Mouse (Mus musculus): ENCODE results near the gene Stk10. TPM values are rescaled to one million over a fixed set of nuclear protein-coding genes. Genes with fewer than 3 reads are reported as not detected.

The Stk10 gene
- polyA plus RNA-seq, 1 experiment from 2014 or later: 2.3 TPM

- 96% methylated on average over 4 of the region's 4 CpGs for WGBS
- H3K9me3 ChIP-seq (replicated peaks): no peaks in the 10 kb centered on the region
Observed at GRCm38 (mm10) chr11:32594122-32594521, 61.0 kb downstream of the Stk10 start.

GRCm38 (mm10) chr11:32600371-32600770 lies 67.3 kb downstream of the Stk10 start:
- Histone ChIP-seq H3K27ac (replicated peaks) (no peak overlapping the region), H3K4me2 (no peak overlapping the region), H3K4me3 (replicated peaks) (no peak overlapping the region), H3K4me1 (peaks cover 10% of the 10 kb centered on the region), H3K9ac (replicated peaks) (no peak overlapping the region), H3K27me3 (replicated peaks) (no peaks in the 10 kb centered on the region), H3K9me3 (replicated peaks) (no peaks in the 10 kb centered on the region), H3K36me3 (no peaks in the 10 kb centered on the region)
- no peak for ATAC-seq (ENCODE audit: low FRiP score)
- WGBS: 97% methylated on average over 6 of the region's 6 CpGs

More at GRCm38 (mm10) chr11:32594122-32594521, 61.0 kb downstream of the Stk10 start:
- Histone ChIP-seq H3K27ac (replicated peaks) (no peak overlapping the region), H3K4me3 (replicated peaks) (no peak overlapping the region), H3K4me2 (no peak overlapping the region), H3K36me3 (no peaks in the 10 kb centered on the region), H3K27me3 (replicated peaks) (no peaks in the 10 kb centered on the region), H3K4me1 (peaks cover 7% of the 10 kb centered on the region; the same call in 1 of the 2 replicates), H3K9ac (replicated peaks) (no peak overlapping the region)
- no peak for ATAC-seq (ENCODE audit: low FRiP score)

GRCm38 (mm10) chr11:32601528-32602323 lies 68.6 kb downstream of the Stk10 start:
- Histone ChIP-seq H3K9ac (replicated peaks) (no peak overlapping the region), H3K4me2 (no peak overlapping the region), H3K9me3 (replicated peaks) (no peaks in the 10 kb centered on the region), H3K27ac (replicated peaks) (no peak overlapping the region), H3K4me3 (replicated peaks) (no peak overlapping the region), H3K36me3 (no peaks in the 10 kb centered on the region), H3K4me1 (peaks cover 10% of the 10 kb centered on the region), H3K27me3 (replicated peaks) (no peaks in the 10 kb centered on the region)
- WGBS: 48% methylated on average over 12 of the region's 12 CpGs
- no peak for ATAC-seq (ENCODE audit: low FRiP score)

- H3K27me3 ChIP-seq (replicated peaks): no peaks in the 10 kb centered on the region
- no peaks in the 10 kb centered on the region for H3K36me3 ChIP-seq
- ATAC-seq (ENCODE audit: low FRiP score): no peak
- no peak overlapping the region for H3K4me3 ChIP-seq (replicated peaks)
- H3K9me3 ChIP-seq (replicated peaks): no peaks in the 10 kb centered on the region
- H3K9ac ChIP-seq (replicated peaks): no peak overlapping the region
- peaks cover 10% of the 10 kb centered on the region for H3K4me1 ChIP-seq
- WGBS: 65% methylated on average over 4 of the region's 4 CpGs
- H3K27ac ChIP-seq (replicated peaks): no peak overlapping the region
- H3K4me2 ChIP-seq: no peak overlapping the region
Observed at GRCm38 (mm10) chr11:32604663-32605062, 71.6 kb downstream of the Stk10 start.

- Histone ChIP-seq H3K4me1 (peaks cover 10% of the 10 kb centered on the region), H3K9ac (replicated peaks) (no peak overlapping the region), H3K4me2 (no peak overlapping the region), H3K27ac (replicated peaks) (no peak overlapping the region; the same call in 1 of the 2 replicates), H3K27me3 (replicated peaks) (no peaks in the 10 kb centered on the region), H3K9me3 (replicated peaks) (no peaks in the 10 kb centered on the region), H3K36me3 (no peaks in the 10 kb centered on the region), H3K4me3 (replicated peaks) (no peak overlapping the region)
- WGBS: 62% methylated on average over 7 of the region's 7 CpGs
- no peak for ATAC-seq (ENCODE audit: low FRiP score)
Observed at GRCm38 (mm10) chr11:32605131-32605860, 72.2 kb downstream of the Stk10 start.

- peaks cover 10% of the 10 kb centered on the region for H3K4me1 ChIP-seq
- no peak overlapping the region for H3K9ac ChIP-seq (replicated peaks)
- H3K4me2 ChIP-seq: no peak overlapping the region
- no peaks in the 10 kb centered on the region for H3K27me3 ChIP-seq (replicated peaks)
- no peak overlapping the region for H3K4me3 ChIP-seq (replicated peaks)
- WGBS: 89% methylated on average over 3 of the region's 3 CpGs
- no peaks in the 10 kb centered on the region for H3K36me3 ChIP-seq
- no peak for ATAC-seq (ENCODE audit: low FRiP score)
- H3K27ac ChIP-seq (replicated peaks): no peak overlapping the region
- no peaks in the 10 kb centered on the region for H3K9me3 ChIP-seq (replicated peaks)
Observed at GRCm38 (mm10) chr11:32605907-32606306, 72.8 kb downstream of the Stk10 start.

GRCm38 (mm10) chr11:32607319-32607718 lies 74.2 kb downstream of the Stk10 start:
- Histone ChIP-seq H3K36me3 (no peaks in the 10 kb centered on the region), H3K27me3 (replicated peaks) (no peaks in the 10 kb centered on the region), H3K27ac (replicated peaks) (no peak overlapping the region), H3K4me1 (peaks cover 10% of the 10 kb centered on the region), H3K9me3 (replicated peaks) (no peaks in the 10 kb centered on the region), H3K4me3 (replicated peaks) (no peak overlapping the region), H3K4me2 (no peak overlapping the region), H3K9ac (replicated peaks) (no peak overlapping the region)
- ATAC-seq (ENCODE audit: low FRiP score): no peak

- H3K27ac ChIP-seq (replicated peaks): no peak overlapping the region
- no peak overlapping the region for H3K4me2 ChIP-seq
- no peaks in the 10 kb centered on the region for H3K4me1 ChIP-seq
- no peak overlapping the region for H3K4me3 ChIP-seq (replicated peaks)
- WGBS: 92% methylated on average over 6 of the region's 6 CpGs
- no peak for ATAC-seq (ENCODE audit: low FRiP score)
- H3K36me3 ChIP-seq: 0 out of 2 replicates have a peak, but pooled peaks cover 4% of the 10 kb centered on the region
- no peak overlapping the region for H3K9ac ChIP-seq (replicated peaks)
- no peaks in the 10 kb centered on the region for H3K9me3 ChIP-seq (replicated peaks)
- H3K27me3 ChIP-seq (replicated peaks): no peaks in the 10 kb centered on the region
Observed at GRCm38 (mm10) chr11:32610616-32611015, 77.5 kb downstream of the Stk10 start.

- Histone ChIP-seq H3K4me1 (no peaks in the 10 kb centered on the region), H3K9me3 (replicated peaks) (no peaks in the 10 kb centered on the region), H3K27ac (replicated peaks) (no peak overlapping the region), H3K27me3 (replicated peaks) (no peaks in the 10 kb centered on the region), H3K4me2 (no peak overlapping the region), H3K36me3 (0 out of 2 replicates have a peak, but pooled peaks cover 4% of the 10 kb centered on the region), H3K4me3 (replicated peaks) (no peak overlapping the region), H3K9ac (replicated peaks) (no peak overlapping the region)
- WGBS: 90% methylated on average over 6 of the region's 6 CpGs
- ATAC-seq (ENCODE audit: low FRiP score): no peak
Observed at GRCm38 (mm10) chr11:32612304-32612703, 79.2 kb downstream of the Stk10 start.

- no peaks in the 10 kb centered on the region for H3K9me3 ChIP-seq (replicated peaks)
- no peak overlapping the region for H3K27ac ChIP-seq (replicated peaks)
- H3K4me2 ChIP-seq: no peak overlapping the region
- 95% methylated on average over 29 of the region's 29 CpGs for WGBS
- H3K9ac ChIP-seq (replicated peaks): no peak overlapping the region
- H3K36me3 ChIP-seq: 0 out of 2 replicates have a peak, but pooled peaks cover 4% of the 10 kb centered on the region
- no peak overlapping the region for H3K4me3 ChIP-seq (replicated peaks)
- H3K27me3 ChIP-seq (replicated peaks): no peaks in the 10 kb centered on the region
- H3K4me1 ChIP-seq: peaks cover 6% of the 10 kb centered on the region; the same call in 1 of the 2 replicates
- no peak for ATAC-seq (ENCODE audit: low FRiP score)
Observed at GRCm38 (mm10) chr11:32614463-32614862, 81.4 kb downstream of the Stk10 start.

- no peaks in the 10 kb centered on the region for H3K27me3 ChIP-seq (replicated peaks)
- H3K36me3 ChIP-seq: 0 out of 2 replicates have a peak, but pooled peaks cover 4% of the 10 kb centered on the region
- no peak overlapping the region for H3K27ac ChIP-seq (replicated peaks)
- ATAC-seq (ENCODE audit: low FRiP score): no peak
- H3K9ac ChIP-seq (replicated peaks): no peak overlapping the region
- H3K9me3 ChIP-seq (replicated peaks): no peaks in the 10 kb centered on the region
- peaks cover 12% of the 10 kb centered on the region for H3K4me1 ChIP-seq
- WGBS: 30% methylated on average over 11 of the region's 11 CpGs
- H3K4me2 ChIP-seq: no peak overlapping the region
- H3K4me3 ChIP-seq (replicated peaks): no peak overlapping the region
Observed at GRCm38 (mm10) chr11:32615561-32615960, 82.5 kb downstream of the Stk10 start.

GRCm38 (mm10) chr11:32616091-32616490 lies 83.0 kb downstream of the Stk10 start:
- 0 out of 2 replicates have a peak, but pooled peaks cover 4% of the 10 kb centered on the region for H3K36me3 ChIP-seq
- 88% methylated on average over 6 of the region's 6 CpGs for WGBS

More at GRCm38 (mm10) chr11:32616091-32616490, 83.0 kb downstream of the Stk10 start:
- Histone ChIP-seq H3K4me1 (peaks cover 12% of the 10 kb centered on the region), H3K4me2 (no peak overlapping the region), H3K9me3 (replicated peaks) (no peaks in the 10 kb centered on the region), H3K4me3 (replicated peaks) (no peak overlapping the region), H3K9ac (replicated peaks) (no peak overlapping the region), H3K27me3 (replicated peaks) (no peaks in the 10 kb centered on the region), H3K27ac (replicated peaks) (no peak overlapping the region)
- ATAC-seq (ENCODE audit: low FRiP score): no peak

Data from neural tube, embryonic 15.5 days (tissue).